Mouse (Mus musculus): ENCODE data around the gene Mrpl38. TPM values are rescaled to one million over a fixed set of nuclear protein-coding genes. Genes with fewer than 3 reads are reported as not detected.
"Not testable (repeated sequence)": the region's sequence is repeated elsewhere in the genome, so short reads cannot be mapped to it uniquely, and the experiment has no call there.

The Mrpl38 gene
- polyA plus RNA-seq, 1 experiment = 31.6 TPM

- TF ChIP-seq CTCF (IDR thresholded peaks at IDR 0.05; ENCODE audit: borderline replicate concordance, insufficient read depth, low read length) (no peak), POLR2A (IDR thresholded peaks at IDR 0.05; ENCODE audit: low read depth, low read length) (no peak)
- H3K4me3 ChIP-seq (ENCODE audit: insufficient read depth, low read length) = no peak overlapping the region
- H3K27ac ChIP-seq (ENCODE audit: insufficient read depth, low read length) = no peak overlapping the region
- H3K4me1 ChIP-seq (ENCODE audit: control insufficient read depth, insufficient read depth, low read length) = peaks cover 4% of the 10 kb centered on the region; the same call in 1 of the 2 replicates
These were observed 39.2 kb downstream of the Mrpl38 start for GRCm38 (mm10) chr11:116099462-116099861.

- Histone ChIP-seq H3K27ac (ENCODE audit: insufficient read depth, low read length) (no peak overlapping the region), H3K4me3 (ENCODE audit: insufficient read depth, low read length) (no peak overlapping the region), H3K4me1 (ENCODE audit: control insufficient read depth, insufficient read depth, low read length) (no peaks in the 10 kb centered on the region; the same call in 1 of the 2 replicates)
- TF ChIP-seq POLR2A (IDR thresholded peaks at IDR 0.05; ENCODE audit: low read depth, low read length) (no peak), CTCF (IDR thresholded peaks at IDR 0.05; ENCODE audit: borderline replicate concordance, insufficient read depth, low read length) (no peak)
These were observed 39.8 kb downstream of the Mrpl38 start for GRCm38 (mm10) chr11:116098711-116099460.

- H3K4me1 ChIP-seq (ENCODE audit: control insufficient read depth, insufficient read depth, low read length) = no peaks in the 10 kb centered on the region
- peak; percentile 22; the same call in 1 of the 2 replicates for TF ChIP-seq CTCF (IDR thresholded peaks at IDR 0.05; ENCODE audit: borderline replicate concordance, insufficient read depth, low read length)
- TF ChIP-seq POLR2A (IDR thresholded peaks at IDR 0.05; ENCODE audit: low read depth, low read length) = no peak
- H3K27ac ChIP-seq (ENCODE audit: insufficient read depth, low read length) = no peak overlapping the region
- H3K4me3 ChIP-seq (ENCODE audit: insufficient read depth, low read length) = no peak overlapping the region
These were observed 42.2 kb downstream of the Mrpl38 start for GRCm38 (mm10) chr11:116096213-116097108.

GRCm38 (mm10) chr11:116095573-116095972, 43.1 kb downstream of the Mrpl38 start:
- TF ChIP-seq POLR2A (IDR thresholded peaks at IDR 0.05; ENCODE audit: low read depth, low read length) (no peak), CTCF (IDR thresholded peaks at IDR 0.05; ENCODE audit: borderline replicate concordance, insufficient read depth, low read length) (no peak)
- Histone ChIP-seq H3K27ac (ENCODE audit: insufficient read depth, low read length) (no peak overlapping the region), H3K4me3 (ENCODE audit: insufficient read depth, low read length) (no peak overlapping the region), H3K4me1 (ENCODE audit: control insufficient read depth, insufficient read depth, low read length) (no peaks in the 10 kb centered on the region)

GRCm38 (mm10) chr11:116093771-116094565, 44.7 kb downstream of the Mrpl38 start:
- no peak overlapping the region for H3K27ac ChIP-seq (ENCODE audit: insufficient read depth, low read length)
- H3K4me1 ChIP-seq (ENCODE audit: control insufficient read depth, insufficient read depth, low read length) = no peaks in the 10 kb centered on the region
- H3K4me3 ChIP-seq (ENCODE audit: insufficient read depth, low read length) = no peak overlapping the region
- TF ChIP-seq POLR2A (IDR thresholded peaks at IDR 0.05; ENCODE audit: low read depth, low read length) (no peak), CTCF (IDR thresholded peaks at IDR 0.05; ENCODE audit: borderline replicate concordance, insufficient read depth, low read length) (no peak)

GRCm38 (mm10) chr11:116092959-116093358, 45.7 kb downstream of the Mrpl38 start:
- not testable (repeated sequence) for H3K4me1 ChIP-seq (ENCODE audit: control insufficient read depth, insufficient read depth, low read length); H3K27ac ChIP-seq (ENCODE audit: insufficient read depth, low read length); H3K4me3 ChIP-seq (ENCODE audit: insufficient read depth, low read length)

- no peak for TF ChIP-seq POLR2A (IDR thresholded peaks at IDR 0.05; ENCODE audit: low read depth, low read length)
- TF ChIP-seq CTCF (IDR thresholded peaks at IDR 0.05; ENCODE audit: borderline replicate concordance, insufficient read depth, low read length) = no peak
- Histone ChIP-seq H3K4me3 (ENCODE audit: insufficient read depth, low read length) (no peak overlapping the region), H3K4me1 (ENCODE audit: control insufficient read depth, insufficient read depth, low read length) (no peaks in the 10 kb centered on the region), H3K27ac (ENCODE audit: insufficient read depth, low read length) (no peak overlapping the region)
These were observed 47.1 kb downstream of the Mrpl38 start for GRCm38 (mm10) chr11:116091591-116091990.

- TF ChIP-seq CTCF (IDR thresholded peaks at IDR 0.05; ENCODE audit: borderline replicate concordance, insufficient read depth, low read length) (no peak), POLR2A (IDR thresholded peaks at IDR 0.05; ENCODE audit: low read depth, low read length) (no peak)
- no peak overlapping the region for H3K27ac ChIP-seq (ENCODE audit: insufficient read depth, low read length)
- H3K4me3 ChIP-seq (ENCODE audit: insufficient read depth, low read length) = no peak overlapping the region
- peaks cover 2% of the 10 kb centered on the region; the same call in 1 of the 2 replicates for H3K4me1 ChIP-seq (ENCODE audit: control insufficient read depth, insufficient read depth, low read length)
These were observed 49.1 kb downstream of the Mrpl38 start for GRCm38 (mm10) chr11:116089545-116089944.

- no peak for TF ChIP-seq CTCF (IDR thresholded peaks at IDR 0.05; ENCODE audit: borderline replicate concordance, insufficient read depth, low read length)
- no peak for TF ChIP-seq POLR2A (IDR thresholded peaks at IDR 0.05; ENCODE audit: low read depth, low read length)
- no peak overlapping the region for H3K4me3 ChIP-seq (ENCODE audit: insufficient read depth, low read length)
- H3K27ac ChIP-seq (ENCODE audit: insufficient read depth, low read length) = no peak overlapping the region
- H3K4me1 ChIP-seq (ENCODE audit: control insufficient read depth, insufficient read depth, low read length) = peaks cover 2% of the 10 kb centered on the region; the same call in 1 of the 2 replicates
These were observed 49.8 kb downstream of the Mrpl38 start for GRCm38 (mm10) chr11:116088741-116089394.
